ENCODE assay signal across 14 mouse cellular contexts in genomic region chr3:55494348-55494747, GRCm38 (mm10). TPM values are rescaled to one million over a fixed set of nuclear protein-coding genes. Genes with fewer than 3 reads are reported as not detected.
DNase-seq lines count a peak whose midpoint lies in the region; ATAC-seq lines count a peak whose summit lies in the region.
"Had no signal": no experiment of that assay in that cellular context is flagged by ENCODE, and none has a peak within 500 bp of the region (broad histone marks: within the 10 kb centered on the region; RNA-seq: fewer than 3 reads in every experiment).

No protein-coding gene starts in this region.

- peaks cover 6% of the 10 kb centered on the region; the same call in 1 of the 2 replicates for H3K4me1 ChIP-seq in kidney, embryonic 15.5 days
- H3K4me1 ChIP-seq: heart, embryonic 10.5 days had no signal

- H3K36me3 ChIP-seq in kidney, embryonic 15.5 days, result no peaks in the 10 kb centered on the region
- H3K36me3 ChIP-seq: heart, embryonic 10.5 days had no signal

- peak; percentile 36 to 61 for DNase-seq in cerebellum, postnatal 10 days
- DNase-seq in cerebellum, adult 8-10 months, result no peak
- peak; percentile 9 for DNase-seq in kidney, adult 9 months
- peak; percentile 12 for DNase-seq in thymus, postnatal 4 days
- DNase-seq in thymus, postnatal 10 days (ENCODE audit: low spot score in 2 of 2), result no peak
- DNase-seq in natural killer cell, adult 2 months (ENCODE audit: low spot score in 2 of 2), result no peak
- DNase-seq in adrenal gland, postnatal 10 days, result no peak
- DNase-seq: lung, postnatal 4 days; right cerebral cortex, adult 18-20 months had no signal

- 54% methylated on average over 4 of the region's 4 CpGs for WGBS in kidney, embryonic 15.5 days

- no peak overlapping the region for H3K9ac ChIP-seq in kidney, embryonic 15.5 days

- H3K4me3 ChIP-seq in kidney, embryonic 15.5 days (replicated peaks), result no peak overlapping the region
- H3K4me3 ChIP-seq: heart, embryonic 10.5 days had no signal

- no peak overlapping the region for H3K27ac ChIP-seq in kidney, embryonic 15.5 days
- H3K27ac ChIP-seq: heart, embryonic 10.5 days had no signal

- no peaks in the 10 kb centered on the region for H3K27me3 ChIP-seq in kidney, embryonic 15.5 days

- no peak overlapping the region for H3K4me2 ChIP-seq in kidney, embryonic 15.5 days

- ATAC-seq in kidney, embryonic 15.5 days (replicated peaks; ENCODE audit: low FRiP score), result no peak
- ATAC-seq: forebrain, embryonic 16.5 days; inflammation-experienced regulatory T-cells, adult 6 months had no signal

- H3K9me3 ChIP-seq in kidney, embryonic 15.5 days (replicated peaks), result no peaks in the 10 kb centered on the region
- H3K9me3 ChIP-seq: heart, embryonic 10.5 days had no signal

RNA-seq across cellular contexts. Expression of gene Gm21954, which starts 22.3 kb away (rescaled TPM):
- polyA plus RNA-seq in kidney, embryonic 15.5 days (2015; fragmentation: Nextera tagmentation; extraction: Ambion mirVana), result not detected in 2 replicates
- not detected for total RNA-seq in adrenal gland, postnatal 10 days (2021)
- total RNA-seq: layer of hippocampus, postnatal 25 days had no signal
- polyA plus RNA-seq: forebrain, embryonic 16.5 days; heart, embryonic 10.5 days; inflammation-experienced regulatory T-cells, adult 6 months had no signal

Comparison
In these comparisons a context has a peak if more than half of its experiments do, and no peak if none do; other contexts are left out.
1. DNase-seq: peak in cerebellum, postnatal 10 days (2 of 2), kidney, adult 9 months (single experiment) and thymus, postnatal 4 days (single experiment); none in cerebellum, adult 8-10 months (single experiment), thymus, postnatal 10 days (0 of 2), natural killer cell, adult 2 months (0 of 2) and adrenal gland, postnatal 10 days (single experiment).